Mouse (Mus musculus): ENCODE measurements at regions not wholly inside any gene's neighbourhood (a gene's known extent, or its start where the extent isn't known, plus 50 kb on each side); places are given as distances from the start of the nearest gene placed in this dataset.

DNA sequence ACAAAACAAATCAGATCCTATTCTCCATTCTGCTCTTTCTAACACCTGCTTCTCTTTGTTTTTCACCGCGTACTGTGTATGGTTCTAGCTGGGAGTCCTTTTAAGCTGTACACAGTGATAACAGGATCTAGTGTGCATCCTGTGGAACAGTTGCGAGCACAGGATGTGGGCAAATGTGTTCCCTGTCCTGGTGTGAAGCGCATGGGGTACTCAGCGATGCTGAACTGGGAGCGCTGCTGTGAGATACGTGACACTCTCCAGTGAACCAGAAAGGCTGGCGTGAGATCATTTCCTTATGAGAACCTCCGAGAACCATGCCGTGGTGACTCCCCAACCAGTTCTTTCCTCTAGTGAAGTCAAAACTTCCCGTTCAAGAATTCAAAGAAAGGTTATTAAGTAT lies 72.6 kb upstream of the Kif2a start:
- DNase-seq (ENCODE audit: low read depth, low spot score): no peak

DNA sequence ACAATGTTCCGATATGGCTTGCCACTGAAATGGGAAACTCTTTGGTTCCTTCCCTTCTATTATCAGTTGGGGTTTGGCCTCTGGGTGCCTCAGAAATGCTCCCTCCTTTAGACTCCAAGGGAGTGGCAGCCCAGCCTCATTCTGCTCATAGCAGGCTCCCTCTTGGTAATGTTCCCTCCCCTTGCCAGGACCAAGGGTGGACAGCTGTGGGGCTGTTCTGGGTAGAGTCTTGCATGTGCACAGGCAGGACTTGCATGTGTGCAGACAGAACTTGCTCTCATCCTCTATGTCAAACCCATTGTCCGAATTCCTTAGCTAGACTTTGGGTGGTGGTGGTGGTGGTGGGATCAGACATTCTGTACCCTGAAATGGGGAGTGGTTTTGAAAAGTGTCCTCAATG lies 71.8 kb upstream of the Kif2a start:
- no peak for DNase-seq (ENCODE audit: low read depth, low spot score)

DNA sequence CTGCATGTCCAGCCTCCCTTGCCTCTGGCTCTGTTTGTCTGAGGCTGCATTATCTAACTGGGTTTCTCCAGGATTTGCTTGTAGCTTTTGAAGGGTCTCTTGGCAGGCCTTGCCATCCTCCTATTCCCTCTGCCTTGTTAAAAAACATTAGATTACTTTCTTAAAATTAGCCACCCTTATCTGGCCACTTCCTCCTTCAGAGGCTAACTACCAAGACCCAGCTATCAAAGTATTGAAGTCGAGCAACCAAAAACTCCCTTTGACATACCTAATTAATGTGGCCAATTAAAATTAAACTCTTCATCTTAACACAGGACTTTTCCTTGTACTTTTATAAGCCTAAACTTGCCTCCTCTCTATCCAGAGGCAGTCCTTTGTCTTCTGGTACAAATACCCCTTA lies 66.3 kb upstream of the Kif2a start:
- DNase-seq (ENCODE audit: low read depth, low spot score): no peak

DNA sequence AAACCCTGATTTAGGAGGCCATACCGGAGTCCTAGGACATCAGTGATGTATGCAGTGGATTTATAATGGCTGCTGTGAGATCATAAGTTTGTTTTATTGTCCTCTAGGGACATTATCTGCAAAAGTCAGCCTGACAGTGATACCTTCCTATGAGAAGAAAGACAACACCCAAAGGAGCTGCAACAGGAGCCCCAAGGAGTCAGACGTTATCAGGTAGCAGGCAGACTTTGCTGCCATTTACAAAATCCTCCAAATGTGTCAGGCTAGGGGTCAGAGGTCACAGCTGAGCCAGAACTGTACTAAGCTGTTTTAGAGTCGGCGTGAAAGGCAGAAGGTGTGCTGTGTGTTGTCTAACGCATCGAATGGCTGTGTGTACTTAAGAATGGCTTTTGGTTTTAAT lies 65.4 kb upstream of the Kif2a start:
- DNase-seq (ENCODE audit: low read depth, low spot score): no peak

DNA sequence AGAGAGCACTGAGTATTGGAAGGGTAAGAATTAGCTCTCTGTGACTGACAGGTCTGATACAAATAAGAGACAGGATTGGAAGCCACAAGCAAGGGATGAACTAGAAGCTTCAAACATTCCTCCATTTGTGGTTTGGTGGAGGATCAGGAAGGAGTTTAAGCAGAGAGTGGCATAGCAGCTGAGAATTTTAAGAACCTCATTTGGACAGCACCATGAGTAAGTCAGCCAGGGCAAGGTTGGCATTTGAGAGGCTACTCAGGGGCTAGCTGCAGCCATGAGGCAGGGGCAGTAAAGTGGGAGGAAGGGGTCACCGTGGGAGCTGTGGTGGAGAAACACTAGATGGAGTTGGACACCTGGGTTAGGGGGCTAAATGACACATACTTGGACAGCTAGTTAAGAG lies 56.2 kb upstream of the Kif2a start:
- no peak for DNase-seq (ENCODE audit: low read depth, low spot score)

DNA sequence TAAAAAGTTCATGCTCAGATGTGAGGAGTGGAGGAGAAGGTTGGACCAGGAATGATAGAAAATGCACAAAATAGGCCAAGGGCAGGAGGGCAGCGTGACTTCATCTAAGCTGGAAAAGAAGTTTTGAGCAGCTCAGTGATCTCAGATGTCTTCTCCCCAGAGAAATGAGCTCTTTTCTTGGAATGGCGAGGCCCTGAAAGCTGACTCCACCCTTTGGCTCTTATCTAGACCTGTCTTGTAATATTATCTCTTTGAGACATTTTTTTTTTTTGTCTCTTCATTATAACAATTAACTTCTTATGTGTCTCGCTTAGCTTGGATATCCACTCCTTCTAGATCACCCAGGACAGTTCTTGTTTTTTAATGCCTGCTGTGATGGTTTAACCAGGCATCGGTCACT lies 53.0 kb upstream of the Kif2a start:
- DNase-seq (ENCODE audit: low read depth, low spot score): no peak

DNA sequence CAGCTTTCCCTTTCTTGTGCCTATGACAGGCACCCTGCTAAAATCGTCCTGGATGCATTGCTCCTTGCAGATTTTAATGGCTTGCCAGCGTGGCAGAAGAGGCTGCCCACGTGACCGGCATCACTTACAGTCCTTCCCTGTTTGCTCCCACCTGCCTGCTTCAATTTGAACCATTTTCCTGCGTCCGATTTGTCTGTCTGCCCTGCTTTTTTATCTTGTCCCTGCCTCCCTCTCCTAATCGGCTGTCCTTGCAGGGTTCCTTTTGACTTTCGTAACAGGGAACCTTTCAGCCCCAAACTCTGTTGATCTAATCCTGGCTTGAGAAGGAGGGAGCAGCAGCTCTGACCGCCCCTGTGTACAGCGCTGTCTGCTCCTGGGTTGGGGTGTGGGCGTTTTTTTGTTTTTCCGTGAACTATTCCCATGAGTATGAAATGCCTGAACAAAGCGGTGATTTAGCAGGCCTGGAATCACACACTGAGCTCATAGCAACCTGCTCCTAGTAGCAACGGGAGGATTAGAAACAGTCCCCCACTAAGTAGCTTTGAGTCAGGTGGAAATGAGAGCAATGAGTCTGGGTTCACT lies 51.2 kb upstream of the Kif2a start:
- DNase-seq (ENCODE audit: low read depth, low spot score): no peak

DNA sequence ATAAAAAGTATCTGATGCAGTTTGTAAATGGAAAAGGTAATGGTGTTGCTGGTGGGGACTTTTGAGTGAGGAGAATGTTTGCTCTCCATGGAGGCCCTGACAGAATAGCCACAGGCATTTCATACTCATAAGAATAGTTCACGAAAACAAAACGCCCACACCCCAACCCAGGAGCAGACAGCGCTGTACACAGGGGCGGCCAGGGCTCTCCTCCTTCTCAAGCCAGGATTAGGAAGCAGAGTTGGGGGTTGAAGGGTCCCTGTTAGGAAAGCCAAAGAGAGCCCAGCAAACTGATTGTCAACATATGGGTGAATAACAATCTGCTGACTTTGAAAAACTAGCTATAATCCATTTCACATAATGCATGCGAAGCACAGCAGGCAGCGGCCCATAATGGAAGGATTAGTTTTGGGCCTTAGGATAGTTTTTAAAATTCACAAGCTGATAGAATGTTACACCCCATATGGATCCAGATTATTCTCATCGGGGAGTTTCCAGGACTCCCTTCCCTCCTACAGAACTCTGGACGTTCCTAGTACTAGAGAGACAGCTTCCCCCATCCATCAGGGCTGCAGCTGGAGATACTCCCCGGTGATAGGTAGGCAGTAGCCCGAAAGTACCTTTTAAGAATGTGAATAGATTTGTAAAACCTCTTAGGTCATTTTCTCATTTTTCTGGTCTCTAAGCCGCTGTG lies 50.6 kb upstream of the Kif2a start:
- DNase-seq (ENCODE audit: low read depth, low spot score): no peak
